29 mouse cellular contexts compared by ENCODE assay signal in the genomic region with DNA sequence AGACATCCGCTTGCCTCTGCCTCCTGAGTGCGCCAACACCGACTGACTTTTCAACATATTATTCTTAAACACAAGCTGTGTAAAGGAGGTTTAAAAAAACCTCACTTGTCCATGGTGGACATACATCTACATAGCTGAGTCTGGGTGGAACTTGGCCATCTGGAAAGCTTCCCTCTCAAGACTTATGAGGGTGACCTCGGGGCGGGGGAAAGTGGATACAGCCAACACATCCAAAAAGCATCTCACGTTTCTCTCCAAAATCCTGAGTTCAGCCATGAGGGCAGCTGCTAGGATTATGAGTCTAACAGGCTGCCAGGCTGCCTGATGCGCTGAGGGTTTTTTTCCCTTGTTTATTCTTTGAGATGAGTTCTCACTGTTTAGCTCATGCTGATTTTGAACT. TPM values are rescaled to one million over a fixed set of nuclear protein-coding genes. Genes with fewer than 3 reads are reported as not detected.
DNase-seq lines count a peak whose midpoint lies in the region; ATAC-seq and TF ChIP-seq lines count a peak whose summit lies in the region.
"Had no signal": no experiment of that assay in that cellular context is flagged by ENCODE, and none has a peak within 500 bp of the region (broad histone marks: within the 10 kb centered on the region; RNA-seq: fewer than 3 reads in every experiment).

No protein-coding gene starts in this region.

- ATAC-seq in liver, embryonic 15.5 days (ENCODE audit: insufficient read depth) = no peak
- no peak for ATAC-seq in liver, embryonic 12.5 days
- ATAC-seq: forebrain, embryonic 15.5 days; intestine, embryonic 16.5 days; liver, postnatal 0 days had no signal

- no peak overlapping the region for H3K4me3 ChIP-seq in liver, embryonic 15.5 days (replicated peaks)
- no peak overlapping the region for H3K4me3 ChIP-seq in liver, embryonic 12.5 days
- no peak overlapping the region for H3K4me3 ChIP-seq in embryonic fibroblast, embryonic 13.5 days (ENCODE audit: insufficient read depth, low read length)
- H3K4me3 ChIP-seq: forebrain, embryonic 10.5 days; forebrain, embryonic 15.5 days; hindbrain, embryonic 13.5 days; megakaryocyte, embryonic 14.5 days; midbrain, embryonic 12.5 days; myocyte; neural tube, embryonic 12.5 days had no signal

- no peak overlapping the region for H3K4me2 ChIP-seq in liver, embryonic 15.5 days
- no peak overlapping the region for H3K4me2 ChIP-seq in liver, embryonic 12.5 days
- H3K4me2 ChIP-seq: forebrain, embryonic 15.5 days; heart, embryonic 11.5 days; hindbrain, embryonic 13.5 days; midbrain, embryonic 12.5 days; neural tube, embryonic 12.5 days had no signal

- peaks cover 17% of the 10 kb centered on the region for H3K4me1 ChIP-seq in liver, embryonic 15.5 days (replicated peaks)
- H3K4me1 ChIP-seq in liver, embryonic 12.5 days = peaks cover 10% of the 10 kb centered on the region
- H3K4me1 ChIP-seq in embryonic fibroblast, embryonic 13.5 days (ENCODE audit: control insufficient read depth, insufficient read depth, low read length) = peaks cover 5% of the 10 kb centered on the region
- H3K4me1 ChIP-seq: forebrain, embryonic 15.5 days had no signal

- 82% methylated on average over 7 of the region's 7 CpGs for WGBS in liver, embryonic 15.5 days (ENCODE audit: insufficient replicate concordance)
- WGBS in liver, embryonic 12.5 days (ENCODE audit: insufficient replicate concordance) = 90% methylated on average over 7 of the region's 7 CpGs

- DNase-seq in gastrocnemius, postnatal 14 days = peak; percentile 30
- DNase-seq in gastrocnemius, adult 8-10 months (ENCODE audit: low spot score in 2 of 2) = no peak
- peak; percentile 60 for DNase-seq in 3T3-L1 (ENCODE audit: low read depth, low spot score)
- DNase-seq in urinary bladder, postnatal 25 days (ENCODE audit: low spot score) = no peak
- DNase-seq: adrenal gland, adult 8-10 months; B cell, adult 2 months; cerebellum, adult 8-10 months; cerebellum, postnatal 25 days; heart, adult 18-20 months; heart, postnatal 36 days; layer of hippocampus, postnatal 36 days; left cerebral cortex, postnatal 4 days; liver, postnatal 0 days; lung, postnatal 14 days; right cerebral cortex, adult 18-20 months; right cerebral cortex, postnatal 4 days; thymus, postnatal 14 days had no signal

- H3K27ac ChIP-seq in liver, embryonic 15.5 days (replicated peaks) = no peak overlapping the region
- H3K27ac ChIP-seq in liver, embryonic 12.5 days = no peak overlapping the region
- peak overlapping the region; percentile 42 for H3K27ac ChIP-seq in embryonic fibroblast, embryonic 13.5 days (ENCODE audit: insufficient read depth, low read length)
- H3K27ac ChIP-seq: forebrain, embryonic 10.5 days; forebrain, embryonic 15.5 days; hindbrain, embryonic 13.5 days; midbrain, embryonic 12.5 days; neural tube, embryonic 12.5 days had no signal

- 0 out of 2 replicates have a peak overlapping the region, but pooled peaks have one; percentile 2 for H3K9ac ChIP-seq in liver, embryonic 15.5 days
- H3K9ac ChIP-seq in liver, embryonic 12.5 days = no peak overlapping the region
- H3K9ac ChIP-seq: forebrain, embryonic 15.5 days; hindbrain, embryonic 13.5 days; liver, postnatal 0 days; midbrain, embryonic 12.5 days; neural tube, embryonic 12.5 days had no signal

- no peaks in the 10 kb centered on the region for H3K9me3 ChIP-seq in liver, embryonic 15.5 days (replicated peaks)
- no peaks in the 10 kb centered on the region for H3K9me3 ChIP-seq in liver, embryonic 12.5 days (replicated peaks)
- H3K9me3 ChIP-seq: forebrain, embryonic 10.5 days; forebrain, embryonic 15.5 days; hindbrain, embryonic 13.5 days; megakaryocyte, embryonic 14.5 days; midbrain, embryonic 12.5 days; neural tube, embryonic 12.5 days had no signal

- intact Hi-C loops in gastrocnemius, postnatal 14 days (cut with DNase I; ENCODE audit: low total_unique reads) = loop anchor here (5.0 kb wide), 1 partner anchor 43 kb away; no protein-coding TSS in a partner anchor

- no peak for TF ChIP-seq POLR2A in embryonic fibroblast, embryonic 13.5 days (IDR thresholded peaks at IDR 0.05; ENCODE audit: low read depth, low read length)

- TF ChIP-seq CTCF in embryonic fibroblast, embryonic 13.5 days (IDR thresholded peaks at IDR 0.05; ENCODE audit: borderline replicate concordance, insufficient read depth, low read length) = no peak

- H3K27me3 ChIP-seq in liver, embryonic 15.5 days = no peaks in the 10 kb centered on the region
- no peaks in the 10 kb centered on the region for H3K27me3 ChIP-seq in liver, embryonic 12.5 days (replicated peaks)
- H3K27me3 ChIP-seq: forebrain, embryonic 15.5 days; hindbrain, embryonic 13.5 days; megakaryocyte, embryonic 14.5 days; midbrain, embryonic 12.5 days; neural tube, embryonic 12.5 days had no signal

- H3K36me3 ChIP-seq in liver, embryonic 15.5 days (replicated peaks) = peaks cover 50% of the 10 kb centered on the region
- H3K36me3 ChIP-seq in liver, embryonic 12.5 days = peaks cover 54% of the 10 kb centered on the region

RNA-seq across cellular contexts. Expression of gene Bbc3, which starts 16.5 kb away (rescaled TPM):
- total RNA-seq in gastrocnemius, postnatal 14 days (2021) = 1 to 10 TPM; 3.6 to 5.1 TPM
- 1 to 10 TPM; 1.4 to 2.1 (median 1.5) TPM for total RNA-seq in gastrocnemius, adult 8-10 months (2022)
- polyA plus RNA-seq in liver, embryonic 15.5 days (2015; fragmentation: Nextera tagmentation; extraction: Ambion mirVana) = 4.1 and 5.9 TPM in 2 replicates
- polyA plus RNA-seq in liver, embryonic 12.5 days (2016; fragmentation: Nextera tagmentation; extraction: Ambion mirVana) = 5.9 and 7.6 TPM in 2 replicates
- 15.8 and 19.9 TPM in 2 replicates for polyA plus RNA-seq in embryonic fibroblast, embryonic 13.5 days (2011; ENCODE audit: insufficient read length, low read depth, missing spikeins)

RNA-seq across cellular contexts. Expression of gene Ccdc9, which starts 38.1 kb away (rescaled TPM):
- total RNA-seq in gastrocnemius, postnatal 14 days (2021) = 10 to 100 TPM; 30.1 to 32.8 TPM
- total RNA-seq in gastrocnemius, adult 8-10 months (2022) = 10 to 100 TPM; 28.4 to 37.4 (median 32.2) TPM
- polyA plus RNA-seq in liver, embryonic 15.5 days (2015; fragmentation: Nextera tagmentation; extraction: Ambion mirVana) = 10.3 and 12.3 TPM in 2 replicates
- 29.7 and 30.0 TPM in 2 replicates for polyA plus RNA-seq in liver, embryonic 12.5 days (2016; fragmentation: Nextera tagmentation; extraction: Ambion mirVana)
- 66.0 and 70.9 TPM in 2 replicates for polyA plus RNA-seq in embryonic fibroblast, embryonic 13.5 days (2011; ENCODE audit: insufficient read length, low read depth, missing spikeins)

RNA-seq across cellular contexts. Expression of gene Inafm1, which starts 51.2 kb away (rescaled TPM):
- 10 to 100 TPM; 11.1 to 12.4 TPM for total RNA-seq in gastrocnemius, postnatal 14 days (2021)
- total RNA-seq in gastrocnemius, adult 8-10 months (2022) = 10 to 100 TPM; 13.6 to 19.4 (median 15.8) TPM
- polyA plus RNA-seq in liver, embryonic 15.5 days (2015; fragmentation: Nextera tagmentation; extraction: Ambion mirVana) = 4.4 and 5.4 TPM in 2 replicates
- 8.6 and 8.8 TPM in 2 replicates for polyA plus RNA-seq in liver, embryonic 12.5 days (2016; fragmentation: Nextera tagmentation; extraction: Ambion mirVana)
- 11.1 and 11.6 TPM in 2 replicates for polyA plus RNA-seq in embryonic fibroblast, embryonic 13.5 days (2011; ENCODE audit: insufficient read length, low read depth, missing spikeins)

Comparison
In these comparisons a context has a peak if more than half of its experiments do, and no peak if none do; other contexts are left out.
1. DNase-seq: peak in gastrocnemius, postnatal 14 days (single experiment) and 3T3-L1 (single experiment); none in gastrocnemius, adult 8-10 months (0 of 2) and urinary bladder, postnatal 25 days (single experiment).